Mouse (Mus musculus): ENCODE measurements at regions not wholly inside any gene's neighbourhood (a gene's known extent, or its start where the extent isn't known, plus 50 kb on each side); places are given as distances from the start of the nearest gene placed in this dataset.

DNA sequence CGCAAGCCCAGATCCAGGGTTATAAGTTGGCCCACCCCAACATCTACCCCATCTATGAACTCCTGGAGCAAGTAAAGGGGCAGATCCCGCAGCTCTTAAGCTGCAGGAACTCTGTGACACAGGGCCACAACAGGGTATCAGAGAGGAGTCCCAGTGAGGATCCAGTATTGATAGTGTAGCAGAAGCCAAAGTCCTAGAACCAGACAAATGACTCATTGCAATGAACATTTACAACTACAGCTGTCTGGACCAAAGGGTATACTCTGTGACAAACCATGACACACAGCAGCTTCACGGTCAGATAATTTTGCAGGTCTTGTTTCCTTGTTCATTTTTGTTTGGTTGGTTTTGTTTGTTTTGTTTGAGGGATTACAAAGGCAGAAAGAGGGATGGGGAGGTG lies 149.1 kb upstream of the Usp25 start:
- intact Hi-C loops (cut with DNase I): loop anchor here (10.0 kb wide), 2 partner anchors 660 to 1090 kb away; no protein-coding TSS in a partner anchor
- DNase-seq (ENCODE audit: extremely low spot score in 1 of 2, low spot score in 2 of 2): no peak

DNA sequence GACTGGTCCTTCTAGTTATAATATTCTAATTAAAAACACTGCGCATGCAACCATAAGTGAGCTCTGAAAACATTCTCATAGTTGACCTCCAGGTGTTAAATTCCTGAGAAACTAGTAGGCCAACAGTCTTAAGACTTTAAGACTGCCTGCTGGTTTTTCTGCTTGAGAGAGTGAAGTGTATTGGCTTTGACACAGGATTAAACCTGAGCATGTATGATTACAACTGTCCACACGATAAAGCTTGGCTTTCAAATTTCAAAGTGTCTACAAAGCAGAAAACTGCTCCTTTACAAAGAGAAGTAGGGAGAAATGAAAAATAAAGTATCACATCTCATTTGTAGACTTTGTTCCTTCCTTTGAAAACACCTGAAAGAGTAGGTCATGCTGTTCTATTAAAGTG lies 157.7 kb upstream of the Usp25 start:
- intact Hi-C loops (cut with DNase I): no loop called here
- DNase-seq (ENCODE audit: extremely low spot score in 1 of 2, low spot score in 2 of 2): no peak

DNA sequence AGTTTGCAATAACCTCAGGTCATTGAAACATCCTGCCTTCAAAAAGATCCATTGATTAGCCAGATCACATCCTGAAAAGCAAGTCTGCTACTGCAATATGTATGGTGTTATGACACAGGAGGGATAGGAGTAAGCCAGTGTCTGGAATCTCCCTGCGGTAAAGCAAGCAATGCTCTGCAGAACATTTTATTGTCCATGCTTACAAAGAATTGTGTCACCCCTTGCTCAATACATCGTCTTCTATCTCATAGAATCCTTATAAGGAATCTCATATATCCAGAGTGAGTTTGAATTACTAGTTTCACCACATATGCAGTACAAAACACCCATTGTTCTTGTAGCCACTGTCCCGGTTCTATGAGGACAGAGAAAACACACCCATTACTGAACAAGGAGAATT lies 162.1 kb upstream of the Usp25 start:
- intact Hi-C loops (cut with DNase I): no loop called here
- no peak for DNase-seq (ENCODE audit: extremely low spot score in 1 of 2, low spot score in 2 of 2)

DNA sequence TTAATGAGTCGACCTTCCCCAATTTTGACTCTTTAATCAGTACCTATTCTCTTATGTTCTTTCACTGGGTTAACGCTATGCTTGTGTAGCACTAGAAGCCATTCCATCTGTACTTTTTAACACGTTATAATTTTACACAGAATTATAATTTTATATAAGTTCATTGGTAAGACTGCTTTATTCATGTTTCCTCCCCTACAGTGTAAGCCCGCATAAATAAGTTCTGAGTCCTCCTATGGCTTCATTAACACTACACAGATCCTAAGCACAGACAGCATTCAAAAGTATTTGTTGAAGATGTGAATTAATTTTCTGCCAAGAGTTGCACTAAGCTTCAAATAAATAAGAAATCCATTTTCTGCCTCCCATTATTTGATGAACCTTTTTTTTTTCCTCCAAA lies 176.1 kb upstream of the Usp25 start:
- DNase-seq (ENCODE audit: extremely low spot score in 1 of 2, low spot score in 2 of 2): no peak
- intact Hi-C loops (cut with DNase I): no loop called here

DNA sequence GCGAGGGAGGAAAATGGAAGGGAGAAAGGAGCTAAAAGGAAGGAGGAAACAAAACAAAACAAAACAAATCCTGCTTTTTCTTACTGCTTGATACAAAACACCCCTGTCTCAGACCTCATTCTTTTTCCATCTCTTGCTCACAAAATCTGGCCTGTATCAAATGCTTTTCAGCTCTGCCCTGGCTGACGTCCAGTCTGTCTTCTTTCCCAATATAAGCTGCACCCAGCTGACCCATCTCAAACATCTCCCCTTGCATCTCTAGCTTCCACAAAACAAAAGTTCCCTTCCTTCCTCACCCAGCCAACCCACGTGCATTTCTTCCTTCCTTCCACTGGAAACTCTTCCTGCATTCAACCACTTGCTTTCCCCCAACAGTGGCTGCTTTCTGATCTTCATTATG lies 183.1 kb upstream of the Usp25 start:
- no peak for DNase-seq (ENCODE audit: extremely low spot score in 1 of 2, low spot score in 2 of 2)

DNA sequence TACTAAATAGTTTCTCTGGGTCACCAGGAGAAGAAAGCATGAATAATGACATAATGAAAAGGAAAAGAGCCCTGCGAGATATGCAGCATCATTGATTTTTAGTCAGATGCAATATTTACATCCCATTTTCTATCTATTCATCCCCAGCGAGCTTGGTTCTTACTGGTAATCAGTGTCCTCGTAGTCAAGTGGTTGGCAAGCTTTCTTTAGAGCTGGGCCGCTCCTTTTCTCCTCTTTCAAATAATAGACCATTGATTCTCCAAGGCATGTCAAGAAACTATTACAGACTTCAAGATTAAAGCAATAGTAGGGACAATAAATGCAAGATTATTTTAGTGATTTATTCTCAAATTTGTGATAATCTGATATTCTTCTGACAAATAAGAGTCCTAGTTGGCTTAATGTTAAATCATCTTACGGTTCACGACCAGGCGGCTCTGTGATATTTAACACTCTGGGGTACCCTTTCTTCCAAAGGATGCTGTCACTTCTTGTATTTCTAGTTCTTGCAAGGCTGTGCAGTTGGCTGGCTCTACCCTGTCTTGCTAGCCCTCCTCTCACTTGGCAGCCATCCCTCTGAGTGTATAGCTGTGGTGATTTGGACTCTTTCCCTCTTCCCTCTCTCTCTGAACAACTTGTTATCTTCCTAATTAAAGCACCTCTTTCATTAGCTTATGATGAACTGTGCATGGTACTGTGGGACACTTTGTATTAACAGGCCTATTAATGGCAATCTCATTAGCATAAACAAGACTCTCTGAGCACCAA lies 185.6 kb upstream of the Usp25 start:
- intact Hi-C loops (cut with DNase I): no loop called here

More for the DNA sequence above, 183.1 kb upstream of the Usp25 start:
- intact Hi-C loops (cut with DNase I): no loop called here

DNA sequence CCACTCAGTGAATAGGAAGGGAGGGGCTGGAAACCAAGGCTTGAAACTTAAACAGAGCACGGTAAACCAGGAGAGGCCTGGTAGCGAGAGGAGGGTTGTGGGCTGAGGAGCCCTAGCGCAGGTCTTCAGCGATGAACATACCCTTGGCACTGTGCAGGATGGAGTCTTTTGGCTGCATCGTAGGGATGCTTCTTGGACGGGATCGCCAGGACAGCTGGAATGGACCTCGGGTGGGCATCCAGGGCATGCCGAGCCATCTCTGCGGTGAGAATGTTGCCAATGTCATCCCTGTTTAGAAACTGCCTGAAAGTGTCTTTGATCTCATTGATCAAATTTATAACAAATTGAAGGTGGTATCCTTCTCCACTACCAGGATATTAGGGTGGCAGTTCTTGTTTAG lies 192.2 kb upstream of the Usp25 start:
- intact Hi-C loops (cut with DNase I): no loop called here
- no peak for DNase-seq (ENCODE audit: extremely low spot score in 1 of 2, low spot score in 2 of 2)

More for the DNA sequence above, 185.6 kb upstream of the Usp25 start:
- DNase-seq (ENCODE audit: extremely low spot score in 1 of 2, low spot score in 2 of 2): peak; percentile 14 to 24

DNA sequence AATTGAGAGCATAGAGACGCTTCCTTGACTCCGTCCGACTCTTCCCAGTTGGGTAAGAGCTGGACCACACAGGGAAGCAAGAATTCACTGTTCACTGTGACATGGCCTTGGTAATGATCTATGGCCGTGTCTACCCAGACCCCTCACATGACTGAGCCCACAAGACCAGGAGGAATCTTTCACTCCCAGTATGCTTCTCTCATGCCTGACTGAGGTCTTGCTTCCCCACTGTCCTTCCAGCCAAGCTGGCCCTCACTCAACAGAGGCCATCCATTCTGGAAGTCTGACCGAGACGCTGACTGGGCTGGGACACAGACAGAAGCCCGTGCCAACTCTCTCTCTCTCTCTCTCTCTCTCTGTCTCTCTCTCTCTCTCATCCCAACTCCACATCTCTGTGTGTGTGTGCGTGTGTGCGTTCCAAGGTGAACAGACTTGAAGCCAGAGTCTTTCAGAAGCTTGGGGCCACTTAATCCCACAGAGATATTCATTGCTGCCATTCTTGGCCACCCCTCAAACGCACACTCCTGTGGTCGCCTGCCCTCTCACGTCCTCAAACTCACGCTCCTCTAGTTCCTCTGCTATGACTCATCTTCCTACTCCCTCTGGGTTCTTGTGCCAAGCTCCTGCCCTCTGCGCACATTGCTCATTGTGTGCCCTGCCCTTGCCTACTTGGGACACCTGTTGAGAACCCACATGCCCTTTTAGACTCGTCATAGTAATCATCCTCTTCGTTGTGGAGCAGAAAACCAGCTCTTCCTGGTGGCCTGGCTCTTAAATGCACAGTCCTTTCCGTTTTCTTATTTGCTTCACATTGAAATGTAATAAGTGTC lies 197.2 kb upstream of the Usp25 start:
- intact Hi-C loops (cut with DNase I): no loop called here

DNA sequence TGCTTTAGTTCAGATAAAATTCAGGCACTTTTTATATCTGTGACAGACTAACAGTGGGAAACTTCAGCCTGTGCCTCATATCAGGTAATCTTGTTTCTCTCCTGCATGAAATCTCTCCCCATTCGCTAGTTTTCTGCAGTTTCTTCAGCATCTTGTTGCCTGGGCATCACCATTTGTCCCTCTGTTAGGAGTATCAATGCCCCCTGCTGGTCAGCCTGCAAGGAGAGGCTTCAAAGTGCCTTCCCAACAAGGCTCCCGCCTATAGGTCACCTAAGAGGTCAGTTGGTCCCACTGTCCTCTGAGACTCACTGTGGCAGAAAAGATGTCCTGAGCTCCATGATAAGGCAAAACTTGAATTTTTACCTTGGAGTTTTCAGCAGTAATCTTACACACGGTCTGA lies 209.8 kb upstream of the Usp25 start:
- DNase-seq (ENCODE audit: extremely low spot score in 1 of 2, low spot score in 2 of 2): peak in 1 of 2 experiments; percentile 49

More for the DNA sequence above, 197.2 kb upstream of the Usp25 start:
- no peak for DNase-seq (ENCODE audit: extremely low spot score in 1 of 2, low spot score in 2 of 2)

DNA sequence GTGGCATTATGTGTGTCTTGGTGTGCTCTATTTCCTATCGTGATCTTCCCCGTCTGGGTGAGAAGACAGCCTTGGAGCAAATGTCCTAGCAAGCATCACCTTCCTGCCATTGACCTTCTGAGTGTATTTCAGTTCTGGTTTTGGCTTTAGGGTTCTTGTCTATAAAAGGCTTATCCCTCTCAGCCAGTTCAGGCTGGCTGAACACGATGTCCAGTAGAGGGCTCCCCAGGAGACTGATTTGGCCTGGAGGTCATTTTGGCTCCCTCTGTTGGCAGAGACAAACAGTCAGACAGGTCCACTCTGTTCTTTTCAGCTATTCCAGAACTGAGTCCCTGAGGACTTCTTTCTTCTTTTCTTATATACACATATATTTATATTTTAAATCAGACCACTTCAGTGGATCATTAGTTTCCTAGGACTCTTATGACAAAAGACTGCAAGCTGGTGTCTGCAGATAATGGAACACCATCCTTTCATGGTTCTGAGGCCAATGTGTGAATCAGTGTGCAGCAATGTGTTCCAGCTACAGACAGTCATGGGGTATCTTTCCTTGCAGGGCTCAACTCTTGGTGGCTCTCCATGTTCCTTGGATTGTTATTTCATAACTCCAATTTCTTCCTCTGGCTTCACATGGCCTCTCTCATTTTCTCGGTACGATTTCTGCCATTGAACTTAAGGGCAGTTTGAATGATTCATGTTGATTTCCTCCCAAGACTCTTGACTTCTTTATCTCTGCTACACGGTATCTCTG lies 226.9 kb upstream of the Usp25 start:
- DNase-seq (ENCODE audit: extremely low spot score in 1 of 2, low spot score in 2 of 2): peak in 1 of 2 experiments; percentile 58
- intact Hi-C loops (cut with DNase I): no loop called here

More for the DNA sequence above, 209.8 kb upstream of the Usp25 start:
- intact Hi-C loops (cut with DNase I): no loop called here

DNA sequence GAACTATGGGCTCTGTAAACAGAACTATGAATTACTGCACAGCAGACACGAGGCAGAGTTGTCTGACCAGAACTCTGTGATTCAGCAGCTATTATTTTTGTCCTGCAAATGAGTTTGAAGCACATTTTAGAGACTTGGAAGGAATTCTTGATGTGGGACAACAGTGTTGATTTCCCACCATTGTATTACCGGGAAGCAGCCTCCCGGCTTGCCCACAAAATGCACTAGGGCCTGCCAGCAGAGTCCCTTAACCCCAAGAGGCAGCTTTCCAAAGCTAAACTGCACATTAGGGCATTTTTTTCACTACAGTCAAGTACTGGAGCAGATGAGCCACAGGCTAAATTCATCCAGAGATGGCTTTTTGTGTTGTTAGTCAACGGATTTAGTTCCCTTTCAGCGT lies 230.8 kb upstream of the Usp25 start:
- DNase-seq (ENCODE audit: extremely low spot score in 1 of 2, low spot score in 2 of 2): no peak
- intact Hi-C loops (cut with DNase I): no loop called here

DNA sequence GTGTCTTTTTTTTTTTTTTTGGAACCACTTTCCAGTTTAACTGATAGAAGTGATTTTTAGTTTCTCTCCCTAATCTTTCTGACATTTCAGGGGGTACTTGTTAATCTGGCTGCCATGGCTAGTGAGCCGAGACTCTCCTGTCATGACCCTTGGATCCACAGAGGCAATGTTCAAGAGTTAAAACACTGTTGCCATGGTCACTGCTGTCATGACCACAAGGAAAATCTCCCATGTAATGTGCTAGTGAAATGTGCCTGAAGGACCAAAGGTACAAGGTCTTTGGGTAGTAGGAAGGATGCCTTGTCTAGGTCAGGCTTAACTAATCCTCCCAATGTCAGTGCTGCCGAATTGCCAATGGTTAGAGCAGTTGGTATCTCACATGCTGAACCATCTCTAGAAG lies 237.7 kb upstream of the Usp25 start:
- intact Hi-C loops (cut with DNase I): no loop called here
- DNase-seq (ENCODE audit: extremely low spot score in 1 of 2, low spot score in 2 of 2): no peak

DNA sequence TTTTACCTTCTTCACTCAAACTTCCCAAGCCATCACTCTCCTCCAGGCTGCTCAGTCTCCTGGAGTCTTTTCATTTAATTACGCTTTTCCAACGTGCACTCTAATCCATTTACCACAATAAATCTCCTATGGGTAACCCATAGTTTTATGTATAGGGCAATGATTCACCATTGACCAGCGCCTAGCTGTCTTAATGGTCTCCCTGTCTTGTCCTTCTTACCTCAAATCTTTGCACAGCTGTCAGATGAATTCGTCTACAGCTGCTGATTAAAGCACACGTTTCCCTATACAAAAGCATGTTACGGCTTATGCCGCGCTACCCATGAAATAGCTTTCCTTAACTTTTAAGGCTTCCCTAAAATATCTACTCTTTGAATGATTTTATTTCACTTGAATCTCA lies 239.5 kb upstream of the Usp25 start:
- intact Hi-C loops (cut with DNase I): no loop called here
- DNase-seq (ENCODE audit: extremely low spot score in 1 of 2, low spot score in 2 of 2): no peak

DNA sequence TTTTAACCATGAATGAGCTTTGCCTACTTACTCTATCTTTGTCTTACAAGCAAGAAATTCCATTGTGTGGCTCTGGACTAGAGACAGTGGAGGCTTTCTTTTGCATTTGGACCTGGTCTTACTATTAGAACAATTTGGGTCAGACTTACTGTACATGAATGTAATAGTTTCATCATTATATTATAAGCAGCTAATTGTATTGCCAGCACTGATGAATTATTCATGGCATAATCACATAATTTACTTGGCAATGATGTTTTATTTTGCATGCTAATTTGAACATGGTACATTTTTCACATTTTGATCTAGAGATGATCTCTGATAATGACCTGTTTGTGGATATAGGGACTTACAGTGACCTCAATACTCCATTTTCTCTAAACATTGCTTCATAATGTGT lies 240.0 kb upstream of the Usp25 start:
- DNase-seq (ENCODE audit: extremely low spot score in 1 of 2, low spot score in 2 of 2): no peak
- intact Hi-C loops (cut with DNase I): no loop called here

DNA sequence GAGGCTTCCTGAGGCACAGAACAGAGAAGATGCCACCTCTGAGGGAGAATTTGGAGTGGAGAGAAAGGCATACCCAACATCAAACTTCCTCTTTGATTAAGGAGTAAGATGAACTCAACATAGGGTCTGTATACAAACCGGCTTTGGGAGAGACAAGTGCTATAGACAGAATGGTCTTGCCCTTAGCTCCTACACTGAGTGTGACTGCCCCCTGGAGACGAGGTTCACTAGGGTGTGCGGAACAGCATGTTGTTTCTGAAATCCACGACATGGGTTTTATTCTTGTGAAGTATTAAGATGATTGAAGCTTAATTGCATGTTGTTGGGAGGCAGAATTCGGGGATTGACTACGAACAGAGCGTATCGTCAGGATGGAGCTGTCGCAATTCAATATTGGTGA lies 244.9 kb upstream of the Usp25 start:
- intact Hi-C loops (cut with DNase I): loop anchor here (10.0 kb wide), 1 partner anchor 394 kb away; the partner anchor contains the start of gene Nrip1
- DNase-seq (ENCODE audit: extremely low spot score in 1 of 2, low spot score in 2 of 2): peak in 1 of 2 experiments; percentile 54

DNA sequence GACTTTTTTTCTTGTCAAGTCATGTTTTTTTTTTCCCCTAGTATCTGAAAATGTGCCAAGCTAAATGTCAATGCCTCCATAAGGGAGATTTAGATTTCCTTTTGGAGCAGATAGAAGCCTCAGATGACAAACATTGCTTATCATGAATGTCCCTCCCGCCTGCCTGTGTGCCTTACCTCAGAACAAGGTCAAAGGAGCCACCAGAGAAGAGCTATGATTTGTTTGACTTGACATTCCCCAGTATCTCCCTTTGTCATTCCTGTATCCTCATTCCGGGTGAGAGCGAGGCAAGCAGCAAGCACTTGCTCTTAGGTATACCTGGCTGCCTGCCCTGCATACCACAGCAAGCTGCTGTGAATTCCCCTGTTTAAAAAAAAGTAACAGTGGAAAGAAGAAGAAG lies 246.9 kb upstream of the Usp25 start:
- intact Hi-C loops (cut with DNase I): loop anchor here (10.0 kb wide), 1 partner anchor 392 kb away; the partner anchor contains the start of gene Nrip1
- DNase-seq (ENCODE audit: extremely low spot score in 1 of 2, low spot score in 2 of 2): no peak

DNA sequence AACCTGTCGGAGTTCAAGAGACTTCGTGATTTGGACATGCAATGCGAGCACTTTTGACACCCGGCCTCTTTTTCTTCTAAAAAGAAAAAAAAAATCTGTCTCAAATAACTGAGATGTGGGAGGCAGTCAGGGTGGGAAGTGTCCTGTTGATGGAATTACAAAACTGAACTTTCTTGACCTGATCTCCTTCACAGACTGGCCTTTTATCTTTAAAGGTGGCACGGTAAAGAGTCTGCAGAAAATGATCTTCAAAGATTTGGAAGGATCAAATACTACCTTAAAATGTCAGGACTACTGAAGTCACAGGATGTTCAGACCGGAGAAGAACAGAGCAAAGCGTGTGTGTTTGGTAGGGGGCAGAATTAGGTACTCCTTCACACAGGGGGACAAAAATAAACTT lies 248.0 kb upstream of the Usp25 start:
- no peak for DNase-seq (ENCODE audit: extremely low spot score in 1 of 2, low spot score in 2 of 2)
- intact Hi-C loops (cut with DNase I): loop anchor here (10.0 kb wide), 1 partner anchor 391 kb away; the partner anchor contains the start of gene Nrip1

DNA sequence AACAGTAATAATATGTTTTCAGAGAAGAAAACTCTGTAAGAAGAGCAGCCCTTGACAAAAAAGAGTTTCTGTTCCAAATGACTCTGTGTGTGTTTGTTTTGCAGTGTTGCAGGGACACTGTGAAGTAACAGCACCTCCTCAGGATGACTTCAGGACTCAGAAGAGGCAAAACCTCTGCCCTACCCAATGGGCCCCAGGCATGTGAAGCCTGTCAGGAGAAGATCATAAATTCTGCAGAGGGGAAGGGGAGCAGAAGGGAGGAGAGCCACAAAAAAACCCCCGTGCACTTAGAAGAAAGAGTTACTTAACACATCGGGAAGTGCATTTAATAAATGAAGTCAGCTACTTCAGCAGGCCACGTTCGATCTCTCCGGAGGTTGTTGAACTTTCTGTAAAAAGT lies 248.5 kb upstream of the Usp25 start:
- intact Hi-C loops (cut with DNase I): loop anchor here (10.0 kb wide), 1 partner anchor 390 kb away; the partner anchor contains the start of gene Nrip1

DNA sequence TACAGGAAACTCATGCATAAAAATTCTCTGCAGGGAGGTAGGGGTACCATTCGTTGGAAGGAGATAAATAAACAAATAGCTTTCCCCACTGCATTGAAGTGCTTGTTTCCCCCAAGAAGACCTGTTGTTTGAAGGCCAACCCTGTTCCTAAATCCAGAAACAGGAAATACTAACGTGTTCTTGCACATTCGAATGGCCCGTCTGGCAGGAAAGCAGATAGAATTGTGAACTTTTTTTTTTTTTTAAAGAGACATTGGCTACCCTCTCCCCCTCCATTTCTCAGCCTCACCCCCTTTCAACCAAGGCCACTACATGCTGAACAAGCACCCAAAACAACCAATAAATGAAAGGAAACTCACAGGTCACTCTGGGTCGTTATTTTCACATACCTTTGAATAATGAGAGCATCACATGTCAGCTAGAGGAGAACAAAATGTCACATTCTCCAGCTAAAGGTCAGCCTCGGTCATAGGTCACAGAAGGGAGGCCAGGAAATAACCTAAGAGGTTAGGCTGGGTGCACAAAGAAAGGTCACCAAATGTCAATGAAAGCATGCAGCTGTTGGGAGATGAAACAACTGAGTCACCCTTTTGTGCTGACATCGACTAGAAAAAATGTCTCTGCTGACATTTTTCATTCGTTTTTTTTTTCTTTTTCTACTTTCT lies 250.8 kb upstream of the Usp25 start:
- intact Hi-C loops (cut with DNase I): loop anchor here (10.0 kb wide), 1 partner anchor 388 kb away; the partner anchor contains the start of gene Nrip1
- DNase-seq (ENCODE audit: extremely low spot score in 1 of 2, low spot score in 2 of 2): no peak

More for the DNA sequence above, 248.5 kb upstream of the Usp25 start:
- no peak for DNase-seq (ENCODE audit: extremely low spot score in 1 of 2, low spot score in 2 of 2)

Data from left cerebral cortex, postnatal 10 days (tissue).